Mouse (Mus musculus) R1 (cell line): Measurements from ENCODE around the gene Tprkb.
"Not testable (repeated sequence)": the region's sequence is repeated elsewhere in the genome, so short reads cannot be mapped to it uniquely, and the experiment has no call there.

Experiments used
- DNase-seq: peaks from one replicate; pipeline ENCODE4 v3.0.0-alpha.2; 2018; ENCODE audit warnings: low read depth, low spot score

The Tprkb gene

DNA sequence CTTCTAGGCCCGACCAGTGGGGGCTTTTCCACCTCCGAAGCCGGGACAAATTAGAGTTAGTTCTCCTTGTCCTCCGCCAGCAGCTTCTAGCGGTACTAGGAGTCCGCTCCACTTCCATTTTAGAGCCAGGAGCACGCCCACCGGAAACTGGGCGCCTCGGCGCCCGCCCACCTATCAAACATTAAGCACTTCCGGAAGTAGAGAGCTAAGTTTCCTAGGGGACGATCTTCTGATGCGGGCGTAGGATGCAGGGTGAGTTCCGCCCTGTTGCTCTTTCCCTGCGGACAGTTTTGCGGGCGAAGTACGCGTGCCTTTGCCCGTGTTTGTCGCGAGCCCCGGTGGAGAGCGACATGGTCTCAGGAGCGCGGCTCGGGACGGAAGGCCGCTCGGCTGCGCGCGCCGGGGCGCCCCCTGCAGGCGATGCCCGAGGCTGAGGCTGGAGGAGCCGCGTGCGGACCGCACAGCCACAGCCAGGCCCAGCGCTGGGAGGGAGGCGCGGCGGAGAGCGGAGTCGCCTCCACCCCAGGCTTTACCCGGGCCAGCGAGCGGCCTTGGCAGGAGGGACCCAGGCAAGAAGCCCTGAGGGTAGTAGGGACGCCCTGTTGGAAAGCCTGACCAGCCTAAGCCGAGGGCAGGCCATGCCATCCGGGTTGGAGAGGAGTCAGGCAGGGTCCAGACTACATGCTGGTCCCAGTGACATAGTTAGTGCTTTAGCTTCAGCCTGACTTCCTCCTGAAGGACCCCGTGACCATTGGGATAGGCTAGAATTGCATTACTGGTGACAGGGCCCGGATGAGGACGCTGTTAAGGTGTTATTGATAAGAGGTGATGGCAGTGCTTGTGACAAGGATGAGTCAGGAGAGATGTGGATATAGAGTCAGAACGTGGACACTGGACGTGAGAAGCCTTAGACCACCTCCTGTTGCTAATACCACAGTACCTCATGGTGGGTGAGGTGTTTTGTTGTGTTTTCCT lies 4.2 kb downstream of the Tprkb start, which contains the start of gene Nat8f1:
Nat8f1 (minus strand) TSS at position 149 of the 975 bp plus-strand sequence.
- peak; percentile 95 for DNase-seq

DNA sequence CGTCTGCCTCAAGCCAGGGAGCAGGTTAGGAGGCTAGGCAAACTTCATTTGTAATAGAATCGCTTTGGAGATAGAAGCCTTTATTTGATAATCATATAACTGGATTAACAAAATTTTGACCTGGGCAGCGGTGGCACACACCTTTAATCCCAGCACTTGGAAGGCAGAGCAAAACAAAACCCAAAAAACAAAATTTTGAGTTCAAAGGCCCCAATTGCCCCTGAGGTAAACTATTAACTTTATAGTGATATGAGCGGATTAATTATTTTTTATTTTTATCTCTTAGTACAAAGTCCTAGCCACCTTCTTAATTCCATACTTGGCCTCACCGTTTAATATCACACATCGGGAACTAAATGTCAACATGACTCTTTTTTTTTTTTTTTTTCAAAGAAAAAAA lies 4.9 kb downstream of the Tprkb start:
- DNase-seq = no peak

DNA sequence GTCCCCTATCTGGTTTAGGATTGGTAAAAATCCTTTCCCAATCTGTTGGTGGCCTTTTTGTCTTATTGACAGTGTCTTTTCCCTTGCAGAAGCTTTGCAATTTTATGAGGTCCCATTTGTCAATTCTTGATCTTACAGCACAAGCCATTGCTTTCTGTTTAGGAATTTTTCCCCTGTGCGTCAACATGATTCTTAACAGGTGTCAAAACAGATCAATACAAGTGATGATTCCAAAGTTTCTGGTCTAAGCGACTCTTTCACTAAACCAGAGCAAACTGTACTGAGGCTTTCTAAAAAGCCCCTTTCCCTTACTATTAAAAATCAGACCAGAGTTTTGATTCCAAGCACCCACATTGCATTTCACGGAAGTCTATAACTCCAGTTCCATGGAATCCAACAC lies 6.7 kb downstream of the Tprkb start:
- not testable (repeated sequence) for DNase-seq

DNA sequence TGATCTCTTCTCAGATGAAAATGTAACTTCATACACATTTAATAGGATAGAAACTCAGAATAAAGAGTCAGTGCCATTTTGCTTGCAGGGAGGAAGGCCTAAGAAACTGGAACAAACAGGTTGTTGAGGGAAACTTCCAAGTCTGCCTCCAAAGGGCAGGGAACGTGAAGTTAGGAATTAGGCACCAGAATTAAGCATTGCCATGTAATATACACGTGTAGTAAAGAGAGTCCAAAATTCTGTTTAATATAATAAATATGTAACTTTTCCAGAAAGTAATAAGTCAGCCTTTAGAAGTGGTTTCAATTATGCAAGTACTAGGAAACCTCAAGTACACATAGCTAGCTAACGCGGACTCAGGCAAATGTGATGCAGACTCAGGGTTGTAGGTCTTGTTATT lies 7.7 kb downstream of the Tprkb start:
- DNase-seq = no peak

DNA sequence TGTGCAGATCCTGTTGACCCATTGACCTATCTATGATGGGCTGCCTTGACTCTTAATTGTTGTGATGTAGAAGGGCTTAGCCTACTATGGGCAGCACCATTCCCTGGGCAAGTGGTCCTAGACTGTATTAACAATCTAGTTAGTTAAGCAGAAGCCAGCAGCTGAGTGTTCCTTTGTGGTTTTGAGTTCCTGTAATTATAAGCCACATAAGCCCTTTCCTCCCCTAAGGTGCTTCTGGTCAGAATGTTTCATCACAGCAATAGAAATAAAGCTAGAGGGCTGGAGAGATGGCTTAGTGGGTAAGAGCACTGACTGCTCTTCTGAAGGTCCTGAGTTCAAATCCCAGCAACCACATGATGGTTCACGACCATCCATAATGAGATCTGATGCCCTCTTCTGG lies 12.0 kb downstream of the Tprkb start:
- DNase-seq = no peak

DNA sequence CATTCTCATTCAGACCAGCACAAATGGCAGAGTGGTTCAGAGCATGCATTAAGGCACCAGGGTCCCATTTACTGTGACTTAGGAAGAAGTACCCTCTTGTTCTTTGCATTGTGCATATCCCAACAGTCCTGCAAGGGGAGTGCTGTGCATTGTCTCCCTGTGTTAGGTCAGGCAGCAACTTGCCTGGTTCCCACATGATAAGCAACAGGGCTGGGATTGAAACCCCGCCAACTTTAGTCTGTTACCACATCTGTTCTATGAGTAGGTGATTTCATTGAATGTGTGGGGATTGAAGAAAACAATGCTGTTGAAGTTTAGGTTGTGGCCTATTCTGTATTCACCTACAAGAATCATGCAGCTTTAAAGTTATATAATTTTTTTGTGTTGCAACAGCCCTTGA lies 15.0 kb downstream of the Tprkb start:
- DNase-seq = no peak

DNA sequence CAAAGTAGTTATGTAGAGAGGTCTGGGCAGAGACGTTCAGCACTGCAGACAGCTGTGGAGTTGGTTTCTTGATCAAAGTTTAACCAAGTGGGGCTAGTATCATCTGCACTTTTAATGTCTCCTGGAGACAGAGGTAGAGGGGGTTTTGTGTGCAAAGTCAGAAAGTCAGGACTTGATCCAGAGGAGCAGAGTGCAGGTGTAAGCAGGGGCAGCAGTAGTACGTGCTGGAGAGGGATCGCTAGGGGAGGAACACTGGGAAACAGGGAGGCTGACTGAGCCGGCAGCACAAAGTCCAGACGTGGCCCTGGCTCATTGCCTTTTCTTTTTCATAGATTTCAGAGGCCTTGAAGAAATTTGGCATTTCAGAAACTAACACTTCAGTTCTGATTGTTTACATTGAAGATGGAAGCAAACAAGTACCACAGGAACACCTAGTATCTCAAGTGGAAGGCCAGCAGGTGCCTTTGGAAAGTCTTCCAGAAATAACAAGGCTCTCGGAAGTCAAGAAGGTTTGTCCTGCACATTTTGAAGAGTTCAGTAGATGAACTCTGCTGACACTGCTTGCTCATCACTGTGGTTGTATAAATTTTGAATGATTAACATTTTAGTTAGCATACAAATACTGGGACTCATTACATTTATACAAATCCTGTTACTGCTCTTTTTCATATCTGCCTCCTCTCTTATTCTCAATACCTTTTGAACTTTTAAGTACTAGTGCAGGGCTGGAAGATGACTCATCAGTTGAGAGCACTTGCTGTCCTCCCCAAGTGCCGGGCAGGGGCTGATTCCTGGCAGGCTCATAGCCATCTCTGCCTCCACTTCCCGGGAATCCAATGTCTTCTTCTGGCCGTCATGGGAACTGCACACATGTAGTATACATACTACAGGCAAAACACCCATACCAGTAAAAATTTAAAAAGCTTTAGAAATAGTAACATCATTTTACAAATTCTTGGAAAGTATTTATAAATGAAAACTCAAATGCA lies 16.1 kb downstream of the Tprkb start:
- DNase-seq = no peak

DNA sequence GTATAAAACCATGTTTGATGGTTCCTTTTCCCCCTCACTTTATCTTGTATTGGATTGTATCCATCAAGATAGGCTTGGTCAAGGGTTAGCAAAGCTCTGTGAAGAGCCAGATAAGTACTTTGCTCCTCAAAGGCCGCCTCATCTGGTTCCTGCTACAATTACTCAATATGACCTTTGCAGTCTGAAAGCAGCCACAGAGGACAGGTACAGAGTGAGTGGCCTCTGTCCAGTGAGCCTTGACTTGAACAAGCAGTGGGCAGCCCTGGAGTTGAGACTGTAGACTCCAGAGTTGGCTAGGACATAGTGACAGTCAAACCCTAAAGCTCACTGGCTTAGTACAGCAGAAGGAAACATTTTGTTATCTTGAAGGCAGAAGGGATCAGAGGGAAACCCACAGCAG lies 17.6 kb downstream of the Tprkb start:
- DNase-seq = no peak

DNA sequence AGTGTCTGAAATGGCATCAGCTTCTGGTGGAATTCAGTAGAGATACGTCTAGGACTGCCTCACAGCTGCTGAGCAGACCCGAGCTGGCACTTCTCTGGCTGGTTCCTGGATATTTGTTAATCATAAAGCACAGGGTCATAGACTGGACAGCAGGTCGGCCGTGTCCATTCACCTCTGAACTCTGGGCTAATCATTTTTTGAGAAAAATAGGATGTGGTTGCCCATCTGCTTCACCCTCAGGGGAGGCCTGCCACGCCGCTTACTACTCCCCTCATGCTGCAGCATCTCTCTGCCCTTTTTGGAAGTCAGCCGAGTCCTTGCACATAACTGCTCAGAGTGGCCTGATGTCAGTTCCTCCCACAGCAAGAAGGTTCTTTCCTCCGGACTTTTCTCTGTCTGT lies 22.4 kb downstream of the Tprkb start:
- DNase-seq = no peak

DNA sequence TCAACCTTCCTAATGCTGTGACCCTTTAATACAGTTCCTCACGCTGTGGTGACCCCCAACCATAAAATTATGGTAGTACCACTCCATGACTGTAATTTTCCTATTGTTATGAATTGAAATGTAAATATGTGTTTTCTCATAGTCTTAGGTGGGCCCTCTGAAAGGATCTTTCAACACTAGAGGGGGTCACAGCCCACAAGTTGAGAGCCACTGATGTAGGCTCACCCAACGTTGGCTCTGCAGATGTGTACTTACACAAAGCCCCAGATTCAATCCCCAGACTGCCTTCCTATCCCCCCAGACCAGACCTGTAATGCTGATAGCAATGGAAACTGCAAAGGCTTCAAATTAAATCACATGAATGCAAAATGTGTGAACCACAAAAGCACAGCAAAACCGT lies 24.0 kb downstream of the Tprkb start:
- no peak for DNase-seq

DNA sequence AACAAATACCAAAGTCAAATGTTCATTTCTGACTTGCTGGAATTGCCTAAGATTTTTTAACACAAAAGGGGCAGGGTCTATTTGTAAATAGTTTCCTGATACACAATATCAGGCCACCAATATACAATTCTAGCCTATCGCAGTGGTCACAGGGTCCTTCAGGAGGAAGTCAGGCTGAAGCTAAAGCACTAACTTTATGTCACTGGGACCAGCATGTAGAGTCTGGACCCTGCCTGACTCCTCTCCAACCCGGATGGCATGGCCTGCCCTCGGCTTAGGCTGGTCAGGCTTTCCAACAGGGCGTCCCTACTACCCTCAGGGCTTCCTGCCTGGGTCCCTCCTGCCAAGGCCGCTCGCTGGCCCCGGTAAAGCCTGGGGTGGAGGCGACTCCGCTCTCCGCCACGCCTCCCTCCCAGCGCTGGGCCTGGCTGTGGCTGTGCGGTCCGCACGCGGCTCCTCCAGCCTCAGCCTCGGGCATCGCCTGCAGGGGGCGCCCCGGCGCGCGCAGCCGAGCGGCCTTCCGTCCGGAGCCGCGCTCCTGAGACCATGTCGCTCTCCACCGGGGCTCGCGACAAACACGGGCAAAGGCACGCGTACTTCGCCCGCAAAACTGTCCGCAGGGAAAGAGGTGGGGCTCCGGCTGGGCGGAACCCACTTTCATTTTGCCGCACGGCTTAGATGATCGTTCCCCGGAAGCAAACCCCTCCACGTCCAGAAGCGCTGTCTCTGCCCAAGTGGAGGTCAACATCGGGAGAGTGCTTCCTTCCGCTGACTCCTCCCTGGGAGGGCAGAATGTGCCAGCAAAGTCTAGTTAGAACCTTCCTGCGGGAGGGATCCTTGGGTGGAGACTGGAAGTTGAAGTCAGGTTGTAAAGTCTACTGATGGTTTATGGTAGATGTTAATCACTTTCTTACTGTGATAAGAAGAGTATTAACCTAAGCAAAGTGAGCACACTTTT lies 25.1 kb downstream of the Tprkb start:
- peak; percentile 88 for DNase-seq

DNA sequence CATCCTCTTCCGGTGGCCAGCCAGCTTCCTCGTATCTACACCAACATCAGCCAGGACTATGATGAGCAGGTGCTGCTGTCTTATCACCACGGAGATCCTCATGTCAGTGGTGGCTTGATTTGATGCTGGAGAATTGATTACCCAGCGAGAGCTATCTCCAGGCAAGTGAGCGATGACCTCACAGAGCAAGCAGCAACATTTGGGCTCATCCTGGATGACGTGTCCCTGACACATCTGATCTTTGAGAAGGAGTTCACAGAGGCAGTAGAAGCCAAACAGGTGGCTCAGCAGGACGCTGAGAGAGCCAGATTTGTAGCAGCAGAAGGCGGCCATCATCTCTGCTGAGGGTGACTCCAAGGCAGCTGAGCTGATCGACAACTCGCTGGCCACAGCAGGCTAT lies 27.0 kb downstream of the Tprkb start:
- DNase-seq = no peak

DNA sequence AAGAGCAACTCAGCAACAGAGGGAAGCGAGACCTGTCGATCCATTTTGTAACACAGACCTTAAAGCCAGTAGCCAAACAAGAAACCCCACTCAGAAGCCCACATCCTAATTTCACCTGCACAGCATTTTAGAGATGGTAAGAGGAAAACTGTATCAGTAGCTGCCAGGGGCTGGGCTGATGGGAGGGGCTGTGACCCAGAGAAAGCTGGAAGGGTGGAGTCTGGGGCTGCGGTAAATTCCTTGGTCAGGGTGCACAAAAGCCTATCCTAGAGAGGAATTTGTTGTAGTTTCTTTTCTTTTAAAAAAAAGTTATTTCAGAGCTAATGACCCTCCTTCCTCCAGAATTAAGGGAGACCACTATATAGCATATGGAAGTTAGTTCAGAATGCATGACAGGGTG lies 30.8 kb downstream of the Tprkb start:
- peak; percentile 41 for DNase-seq

DNA sequence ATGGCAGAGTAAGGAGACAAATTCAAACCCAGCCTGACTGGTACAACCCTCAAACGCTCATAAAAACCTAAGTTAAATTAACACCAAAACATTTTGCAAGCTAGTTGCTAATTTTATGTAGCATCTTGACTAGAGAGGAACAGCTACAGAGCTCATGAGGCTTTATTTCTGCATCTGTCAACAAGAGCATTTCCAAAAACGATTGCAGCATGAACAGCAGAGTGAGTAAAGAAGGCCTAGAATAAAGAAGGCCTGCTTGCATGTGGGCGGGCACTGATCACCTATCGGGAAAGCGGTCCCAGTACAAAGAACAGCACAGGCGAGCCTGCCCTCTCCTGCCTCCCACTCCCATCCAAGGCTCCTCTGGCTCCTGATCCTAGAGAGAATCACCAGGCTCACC lies 36.9 kb downstream of the Tprkb start:
- DNase-seq = no peak

DNA sequence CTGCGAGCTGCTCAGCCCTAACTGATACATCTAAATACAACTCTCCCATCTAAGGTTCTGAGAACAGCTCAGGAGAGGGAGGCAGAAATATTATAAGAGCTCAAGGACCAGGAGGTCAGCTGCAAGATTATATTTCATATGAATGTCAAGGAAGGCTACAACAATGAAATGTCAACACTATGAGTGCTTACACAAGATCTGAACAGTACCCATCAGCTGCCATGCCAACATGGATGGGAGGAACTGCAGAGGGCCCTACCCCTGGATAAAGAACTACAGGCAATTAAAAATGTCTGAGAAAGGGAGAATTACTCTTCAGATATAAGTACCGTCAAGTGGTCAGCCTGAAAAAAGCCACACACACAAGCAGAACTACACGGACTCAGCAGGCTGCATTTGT lies 45.9 kb downstream of the Tprkb start:
- no peak for DNase-seq

DNA sequence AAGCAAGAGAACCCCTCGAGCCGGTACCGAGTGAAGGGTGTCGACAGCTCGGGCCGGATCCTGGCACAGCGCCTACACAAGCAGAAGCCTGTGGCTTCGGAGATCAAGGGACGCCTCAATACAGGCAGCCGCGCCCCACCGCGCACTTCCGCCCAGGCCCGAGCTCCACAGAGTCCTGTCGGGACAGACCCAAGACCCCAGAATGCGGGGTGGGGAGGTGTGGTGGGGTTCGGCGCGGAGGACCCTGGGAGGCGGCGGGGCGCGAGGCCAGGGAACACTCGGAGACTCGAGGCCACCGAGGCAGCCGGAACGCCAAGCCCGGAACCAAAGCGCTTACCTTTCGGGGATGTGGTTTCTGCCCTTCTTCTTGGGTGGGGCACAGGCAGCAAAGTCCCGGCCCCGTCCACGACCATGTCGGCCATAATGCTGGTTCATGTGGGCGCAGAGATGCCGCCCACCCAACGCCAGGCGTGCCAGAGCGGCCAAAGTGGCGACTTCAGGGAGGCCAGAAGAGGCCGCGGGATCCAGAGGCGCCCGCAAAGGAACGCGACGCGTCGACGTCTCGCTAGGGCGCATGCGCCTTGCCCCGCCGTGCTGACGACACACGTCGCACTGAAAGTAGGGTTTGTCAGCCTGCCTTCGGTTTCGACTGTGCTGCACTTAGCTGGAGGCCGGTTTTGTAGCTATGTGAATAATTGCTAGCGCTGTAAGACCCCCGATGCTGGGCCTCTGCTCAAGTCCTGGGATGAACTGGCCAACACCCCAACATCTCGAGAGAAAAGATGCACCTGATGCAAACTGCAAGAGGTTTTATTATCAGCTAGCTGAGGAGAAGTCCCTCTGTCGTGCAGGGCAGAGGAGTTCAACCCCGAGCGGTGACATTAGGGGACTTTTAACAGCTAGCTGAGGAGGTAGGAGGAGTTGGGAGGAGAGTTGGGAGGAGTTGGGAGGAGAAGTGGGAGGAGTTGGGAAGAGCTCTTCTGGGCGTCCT lies 49.7 kb downstream of the Tprkb start, which contains the start of gene Dusp11:
Dusp11 (minus strand) TSS at position 567 of the 991 bp plus-strand sequence.
- DNase-seq = peak; percentile 93

DNA sequence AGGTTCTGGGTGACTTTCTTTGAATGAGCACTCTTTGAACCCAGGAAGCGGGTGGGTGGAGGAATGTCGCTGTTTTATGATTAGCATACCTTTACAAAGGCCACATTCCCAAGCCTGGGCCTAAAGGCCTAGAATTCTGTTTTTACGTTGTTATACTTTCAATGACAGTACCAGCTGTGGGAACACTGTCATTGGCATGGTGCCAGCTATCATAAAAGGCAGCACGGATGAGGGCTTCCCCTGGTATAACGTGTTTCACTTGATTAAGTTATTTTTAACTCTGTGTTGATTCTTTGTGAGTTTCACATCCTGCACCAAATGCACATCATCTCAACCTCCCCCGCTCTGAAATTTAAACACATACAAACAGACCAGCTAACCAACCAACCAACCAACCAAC lies 54.4 kb downstream of the Tprkb start:
- peak; percentile 59 for DNase-seq

DNA sequence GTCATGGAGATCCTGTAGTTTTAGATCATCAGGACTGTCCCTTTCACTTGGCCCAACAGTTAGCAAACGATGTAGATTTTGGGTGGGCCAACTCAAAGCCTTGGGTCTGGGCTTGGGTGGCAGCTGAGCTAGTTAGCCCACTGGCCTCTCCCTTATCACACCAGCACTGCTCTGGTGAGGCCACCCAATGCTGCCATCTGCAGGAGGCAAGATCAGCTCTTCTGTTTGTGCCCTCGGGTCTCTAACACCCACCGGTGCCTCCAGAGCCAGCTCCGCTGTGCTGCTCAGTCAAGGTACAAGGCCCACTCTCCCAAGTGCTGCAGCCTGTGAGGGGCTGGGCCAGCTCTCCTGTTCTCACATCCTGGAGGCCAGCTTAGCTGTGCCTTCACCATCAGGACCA lies 55.0 kb downstream of the Tprkb start:
- DNase-seq = no peak

DNA sequence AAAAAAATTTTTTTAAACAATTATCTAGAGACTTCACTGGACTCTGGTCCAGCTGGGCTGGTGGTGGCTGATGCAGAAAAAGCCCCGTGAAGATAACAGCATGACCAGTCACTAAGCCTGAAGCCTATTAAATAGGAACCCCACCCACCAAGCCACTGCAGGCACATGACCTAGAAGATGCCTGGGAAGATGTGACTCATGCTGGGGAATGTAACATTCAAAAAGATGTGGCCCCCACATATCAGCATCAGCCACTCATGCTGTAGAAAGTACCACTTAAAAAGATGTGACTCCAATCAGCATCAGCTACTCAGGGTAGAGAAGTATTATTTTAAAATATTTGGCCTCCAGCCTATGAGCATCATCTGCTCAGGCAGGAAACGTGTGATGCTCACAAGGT lies 58.2 kb downstream of the Tprkb start:
- no peak for DNase-seq

DNA sequence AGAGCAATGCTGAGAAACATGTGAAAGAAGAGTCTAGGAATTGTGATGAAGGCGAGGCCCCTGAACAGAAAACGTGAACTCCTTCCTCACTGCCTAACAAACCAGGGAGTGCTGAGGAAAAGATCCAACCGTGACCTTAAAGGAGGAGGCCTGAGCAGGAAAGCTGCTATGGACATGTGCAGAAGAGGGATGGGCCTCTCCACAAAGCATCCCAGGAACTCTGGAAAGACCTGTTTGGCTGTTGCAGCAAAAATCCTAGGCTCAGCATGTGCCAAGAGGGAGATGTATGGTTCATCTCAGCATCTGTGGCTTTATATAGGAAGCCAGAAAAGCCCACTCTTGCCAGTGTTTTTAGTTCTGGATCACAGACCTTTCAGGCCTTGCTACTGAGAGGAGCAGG lies 61.0 kb downstream of the Tprkb start:
- no peak for DNase-seq
